Mouse (Mus musculus) heart, adult 2 months (tissue): ENCODE measurements around the gene Ciao1.

Experiments
- CTCF ChIP-seq: fragments of 200-600 bp; IDR thresholded peaks from 2 replicates; pipeline ENCODE4 v1.8.1; 2022; ENCODE audit warnings: antibody characterized with exemption, mild to moderate bottlenecking, moderate library complexity
- POLR2A ChIP-seq: fragments of 200-500 bp; IDR thresholded peaks from 2 replicates; pipeline ENCODE4 v1.6.1; 2011; ENCODE audit warnings: mild to moderate bottlenecking, low read depth, low read length, control low read depth; ENCODE audit not compliant: insufficient read depth

- TF ChIP-seq CTCF (no peak), POLR2A (no peak)
Observed at GRCm38 (mm10) chr2:127274590-127274989, 27.0 kb upstream of the Ciao1 start.
